ENCODE assay signal across 11 mouse cellular contexts in genomic region chr10:40036686-40037560, GRCm38 (mm10). TPM values are rescaled to one million over a fixed set of nuclear protein-coding genes. Genes with fewer than 3 reads are reported as not detected.
A peak's percentile ranks its signal among the peaks of the same experiment; 100 is the strongest.
DNase-seq lines count a peak whose midpoint lies in the region; ATAC-seq and TF ChIP-seq lines count a peak whose summit lies in the region.
"Had no signal": no experiment of that assay in that cellular context is flagged by ENCODE, and none has a peak within 500 bp of the region (broad histone marks: within the 10 kb centered on the region; RNA-seq: fewer than 3 reads in every experiment).

No protein-coding gene starts in this region.

- H3K36me3 ChIP-seq in midbrain, embryonic 12.5 days = no peaks in the 10 kb centered on the region
- no peaks in the 10 kb centered on the region for H3K36me3 ChIP-seq in midbrain, embryonic 10.5 days
- H3K36me3 ChIP-seq: stomach, embryonic 15.5 days had no signal

- H3K9ac ChIP-seq in midbrain, embryonic 12.5 days (replicated peaks) = no peak overlapping the region
- H3K9ac ChIP-seq: stomach, embryonic 15.5 days had no signal

- no peak overlapping the region for H3K27ac ChIP-seq in gastrocnemius, adult 2 months
- peak overlapping the region; percentile 42; the same call in 1 of the 2 replicates for H3K27ac ChIP-seq in midbrain, embryonic 12.5 days (replicated peaks)
- no peak overlapping the region for H3K27ac ChIP-seq in midbrain, embryonic 10.5 days (replicated peaks)
- H3K27ac ChIP-seq: macrophage; stomach, embryonic 15.5 days had no signal

- TF ChIP-seq CTCF in gastrocnemius, adult 2 months (IDR thresholded peaks at IDR 0.05) = no peak

- no peak overlapping the region for H3K4me2 ChIP-seq in midbrain, embryonic 12.5 days (replicated peaks)
- H3K4me2 ChIP-seq: stomach, embryonic 15.5 days had no signal

- H3K4me1 ChIP-seq in midbrain, embryonic 12.5 days = no peaks in the 10 kb centered on the region
- no peaks in the 10 kb centered on the region for H3K4me1 ChIP-seq in midbrain, embryonic 10.5 days
- H3K4me1 ChIP-seq: stomach, embryonic 15.5 days had no signal

- H3K4me3 ChIP-seq in gastrocnemius, adult 2 months = no peak overlapping the region
- no peak overlapping the region for H3K4me3 ChIP-seq in midbrain, embryonic 12.5 days
- H3K4me3 ChIP-seq in midbrain, embryonic 10.5 days = no peak overlapping the region
- H3K4me3 ChIP-seq: stomach, embryonic 15.5 days had no signal

- 67% methylated on average over 24 of the region's 24 CpGs for WGBS in midbrain, embryonic 12.5 days
- WGBS in midbrain, embryonic 10.5 days = 83% methylated on average over 24 of the region's 24 CpGs

- intact Hi-C loops in gastrocnemius, adult 2 months (cut with DNase I) = no loop called here
- intact Hi-C loops in left cerebral cortex, postnatal 10 days (cut with DNase I) = no loop called here

- no peak; the same call in 1 of the 2 replicates for ATAC-seq in midbrain, embryonic 12.5 days (ENCODE audit: low FRiP score, low read depth)

- H3K9me3 ChIP-seq in midbrain, embryonic 12.5 days = no peaks in the 10 kb centered on the region
- no peaks in the 10 kb centered on the region for H3K9me3 ChIP-seq in midbrain, embryonic 10.5 days (replicated peaks)
- H3K9me3 ChIP-seq: stomach, embryonic 15.5 days had no signal

- no peaks in the 10 kb centered on the region for H3K27me3 ChIP-seq in midbrain, embryonic 12.5 days
- H3K27me3 ChIP-seq in midbrain, embryonic 10.5 days (ENCODE audit: low read depth, poor library complexity, severe bottlenecking) = no peaks in the 10 kb centered on the region
- H3K27me3 ChIP-seq: stomach, embryonic 15.5 days had no signal

- peak; percentile 22 for DNase-seq in gastrocnemius, adult 2 months
- DNase-seq in gastrocnemius, postnatal 4 days (ENCODE audit: low spot score in 2 of 2) = no peak
- no peak for DNase-seq in midbrain, embryonic 10.5 days (ENCODE audit: low spot score)
- DNase-seq in left cerebral cortex, postnatal 10 days (ENCODE audit: extremely low spot score in 1 of 2, low spot score in 2 of 2) = peak; percentile 56 to 60
- no peak for DNase-seq in ovary, adult 18-20 months (ENCODE audit: low spot score)
- DNase-seq in adrenal gland, postnatal 14 days = no peak
- DNase-seq in Muller cell, postnatal 12 days (ENCODE audit: inconsistent ontology term) = no peak

RNA-seq across cellular contexts. Expression of gene Mfsd4b1, which starts 11.9 kb away (rescaled TPM):
- 1 to 10 TPM; 2.6 to 3.5 TPM for total RNA-seq in gastrocnemius, adult 2 months (2021)
- 1 to 10 TPM in 1 of 2 experiments, under 1 TPM in 1; 0.49 to 1.5 TPM for total RNA-seq in gastrocnemius, postnatal 4 days (2021)
- polyA plus RNA-seq in midbrain, embryonic 12.5 days (2016; fragmentation: Nextera tagmentation; extraction: Ambion mirVana) = not detected in 2 replicates
- not detected in 2 replicates for polyA plus RNA-seq in midbrain, embryonic 10.5 days (2016; fragmentation: Nextera tagmentation; extraction: Ambion mirVana)
- under 1 TPM in 1 of 2 experiments, not detected in 1; 0.28 TPM for total RNA-seq in left cerebral cortex, postnatal 10 days (2021)
- 4.1 and 6.8 TPM in 2 replicates for total RNA-seq in adrenal gland, postnatal 14 days (2021)
- total RNA-seq: hematopoietic stem cell, adult 5-6 weeks had no signal
- polyA plus RNA-seq: macrophage had no signal

RNA-seq across cellular contexts. Expression of gene Mfsd4b5, which starts 50.5 kb away (rescaled TPM):
- total RNA-seq in gastrocnemius, adult 2 months (2021) = 1 to 10 TPM in 1 of 2 experiments, under 1 TPM in 1; 0.26 to 1.2 TPM
- total RNA-seq in gastrocnemius, postnatal 4 days (2021) = under 1 TPM; 0.26 to 0.81 TPM
- 0.09 TPM in 1 of 2 replicates, not detected in the other for polyA plus RNA-seq in midbrain, embryonic 12.5 days (2016; fragmentation: Nextera tagmentation; extraction: Ambion mirVana)
- polyA plus RNA-seq in midbrain, embryonic 10.5 days (2016; fragmentation: Nextera tagmentation; extraction: Ambion mirVana) = 0.09 TPM in 1 of 2 replicates, not detected in the other
- total RNA-seq in left cerebral cortex, postnatal 10 days (2021) = under 1 TPM; 0.17 to 0.53 TPM
- 0.67 and 0.75 TPM in 2 replicates for total RNA-seq in adrenal gland, postnatal 14 days (2021)
- total RNA-seq: hematopoietic stem cell, adult 5-6 weeks had no signal

Comparison
In these comparisons a context has a peak if more than half of its experiments do, and no peak if none do; other contexts are left out.
1. DNase-seq: peak in gastrocnemius, adult 2 months (single experiment) and left cerebral cortex, postnatal 10 days (2 of 2); none in gastrocnemius, postnatal 4 days (0 of 2), midbrain, embryonic 10.5 days (single experiment), ovary, adult 18-20 months (single experiment), adrenal gland, postnatal 14 days (single experiment) and Muller cell, postnatal 12 days (single experiment).